Mouse (Mus musculus) heart, embryonic 12.5 days (tissue): ENCODE measurements around the gene Cmtm6. TPM values are rescaled to one million over a fixed set of nuclear protein-coding genes. Genes with fewer than 3 reads are reported as not detected.

ENCODE experiments used
- polyA plus RNA-seq: library from polyadenylated mRNA; unstranded; fragments of >200 nt; fragmentation: Nextera tagmentation; extraction: Ambion mirVana; gene quantifications from 2 replicates; pipeline ENCODE4 v1.2.1, GENCODE M21; 2016

The Cmtm6 gene
- polyA plus RNA-seq, 1 experiment from 2014 or later = 43.9 TPM

Other genes with a start within 250 kb of the Cmtm6 start
- gene Ccr4, start 226.2 kb upstream of the Cmtm6 start, polyA plus RNA-seq = not detected in 2 replicates
- 0.64 and 1.3 TPM in 2 replicates for gene C130032M10Rik, start 215.4 kb upstream of the Cmtm6 start, polyA plus RNA-seq
- 0.40 and 0.63 TPM in 2 replicates for gene Trim71, start 166.7 kb upstream of the Cmtm6 start, polyA plus RNA-seq
- gene Cnot10, start 90.9 kb upstream of the Cmtm6 start, polyA plus RNA-seq = 39.4 and 40.8 TPM in 2 replicates
- gene Dync1li1, start 42.3 kb upstream of the Cmtm6 start, polyA plus RNA-seq = 78.3 and 81.8 TPM in 2 replicates
- 104 TPM in 2 replicates for gene Cmtm7, start 50.7 kb downstream of the Cmtm6 start, polyA plus RNA-seq
- gene Cmtm8, start 113.0 kb downstream of the Cmtm6 start, polyA plus RNA-seq = 14.9 and 16.2 TPM in 2 replicates
- 15.5 and 19.3 TPM in 2 replicates for gene Gpd1l, start 202.9 kb downstream of the Cmtm6 start, polyA plus RNA-seq
- gene Osbpl10, start 247.5 kb downstream of the Cmtm6 start, polyA plus RNA-seq = 2.6 TPM in 2 replicates